Mouse (Mus musculus): Measurements from ENCODE around the gene Lgals3bp. TPM values are rescaled to one million over a fixed set of nuclear protein-coding genes. Genes with fewer than 3 reads are reported as not detected.

The Lgals3bp gene
- polyA plus RNA-seq, 1 experiment: 565 TPM

DNA sequence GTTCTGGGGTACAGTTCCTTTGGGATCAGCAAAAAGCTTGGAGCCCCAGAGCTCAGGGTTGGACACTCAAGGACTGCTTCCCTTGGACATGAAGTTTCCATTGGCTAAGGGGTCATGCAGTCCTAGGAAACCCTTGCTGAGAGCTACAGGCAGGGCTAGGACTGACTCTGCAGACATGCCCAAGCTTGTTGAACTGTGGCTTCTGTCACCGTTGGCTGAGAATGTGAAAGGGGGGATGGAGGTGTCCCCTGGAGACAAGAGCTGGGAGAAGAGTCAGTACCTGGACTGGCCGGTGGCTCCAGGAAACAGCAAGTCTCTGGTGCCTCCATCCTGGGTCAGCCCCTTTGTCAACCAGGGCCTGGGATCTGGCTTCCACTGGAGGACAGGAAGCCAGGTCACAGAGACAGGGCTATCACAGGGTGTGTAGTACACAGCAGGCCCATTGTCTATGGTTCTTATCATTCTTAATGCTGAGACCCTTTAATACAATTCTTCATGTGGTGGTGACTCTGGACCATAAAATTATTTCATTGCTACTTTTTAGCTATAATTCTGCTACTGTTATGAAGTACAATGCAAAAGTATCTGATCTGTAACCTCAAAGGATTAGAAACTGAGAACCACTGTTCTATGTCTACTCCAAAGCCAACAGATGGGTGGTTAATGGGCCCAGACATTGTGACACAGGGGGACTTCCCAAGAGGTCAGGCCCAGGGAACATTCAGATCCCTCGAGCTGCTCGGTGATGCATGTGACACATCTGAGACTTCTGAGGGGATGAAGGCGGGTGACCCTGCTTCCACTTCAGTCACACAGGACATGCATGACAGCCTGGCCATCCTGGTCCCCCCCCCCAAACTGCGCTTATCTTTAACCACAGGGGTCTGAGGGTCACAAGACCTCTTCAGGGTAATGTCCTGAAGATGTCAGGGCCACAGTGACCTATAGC is 2.3 kb upstream of the Lgals3bp start:
- no peak for TF ChIP-seq POLR2A (IDR thresholded peaks at IDR 0.05; ENCODE audit: control insufficient read depth, extremely low read depth, insufficient read depth, low read length, poor library complexity)
- TF ChIP-seq CTCF (IDR thresholded peaks at IDR 0.05; ENCODE audit: borderline replicate concordance, control insufficient read depth, extremely low read depth, insufficient read depth, low read length, poor library complexity): no peak
- no peak for DNase-seq
- H3K36me3 ChIP-seq (ENCODE audit: control insufficient read depth, insufficient read depth, low read length): peaks cover 22% of the 10 kb centered on the region
- no peaks in the 10 kb centered on the region for H3K27me3 ChIP-seq (ENCODE audit: control insufficient read depth, insufficient read depth, low read length)
- H3K4me1 ChIP-seq (replicated peaks; ENCODE audit: control insufficient read depth, insufficient read depth, low read length): peaks cover 32% of the 10 kb centered on the region
- H3K4me3 ChIP-seq (ENCODE audit: control insufficient read depth, insufficient read depth, low read length): no peak overlapping the region
- 93% methylated on average over 6 of the region's 6 CpGs for WGBS
- H3K27ac ChIP-seq (ENCODE audit: control insufficient read depth, insufficient read depth, low read length): no peak overlapping the region

DNA sequence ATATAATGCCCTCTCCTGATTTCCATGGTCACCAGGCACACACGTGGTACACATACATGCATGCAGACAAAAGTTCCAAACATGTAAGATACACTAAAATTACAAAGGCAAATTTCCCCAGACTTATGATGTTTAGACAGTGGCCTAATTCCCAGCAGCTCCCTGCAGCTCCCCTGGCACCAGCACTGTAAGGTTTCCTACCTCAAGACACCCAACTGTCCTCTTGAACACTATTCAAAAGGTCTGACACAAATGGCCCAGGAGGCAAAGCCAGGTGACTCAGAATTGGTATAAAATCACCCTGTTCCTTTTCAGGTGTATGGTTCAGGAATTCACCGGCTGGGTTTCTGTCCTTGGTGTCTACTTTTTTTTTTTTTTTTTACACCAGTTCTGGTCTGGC is 1.3 kb upstream of the Lgals3bp start:
- Histone ChIP-seq H3K4me3 (ENCODE audit: control insufficient read depth, insufficient read depth, low read length) (no peak overlapping the region), H3K4me1 (replicated peaks; ENCODE audit: control insufficient read depth, insufficient read depth, low read length) (peaks cover 36% of the 10 kb centered on the region), H3K27me3 (ENCODE audit: control insufficient read depth, insufficient read depth, low read length) (no peaks in the 10 kb centered on the region), H3K27ac (ENCODE audit: control insufficient read depth, insufficient read depth, low read length) (no peak overlapping the region), H3K36me3 (ENCODE audit: control insufficient read depth, insufficient read depth, low read length) (peaks cover 17% of the 10 kb centered on the region)
- DNase-seq: no peak
- no peak for TF ChIP-seq CTCF (IDR thresholded peaks at IDR 0.05; ENCODE audit: borderline replicate concordance, control insufficient read depth, extremely low read depth, insufficient read depth, low read length, poor library complexity)
- no peak for TF ChIP-seq POLR2A (IDR thresholded peaks at IDR 0.05; ENCODE audit: control insufficient read depth, extremely low read depth, insufficient read depth, low read length, poor library complexity)
- WGBS: 94% methylated on average over 2 of the region's 2 CpGs

DNA sequence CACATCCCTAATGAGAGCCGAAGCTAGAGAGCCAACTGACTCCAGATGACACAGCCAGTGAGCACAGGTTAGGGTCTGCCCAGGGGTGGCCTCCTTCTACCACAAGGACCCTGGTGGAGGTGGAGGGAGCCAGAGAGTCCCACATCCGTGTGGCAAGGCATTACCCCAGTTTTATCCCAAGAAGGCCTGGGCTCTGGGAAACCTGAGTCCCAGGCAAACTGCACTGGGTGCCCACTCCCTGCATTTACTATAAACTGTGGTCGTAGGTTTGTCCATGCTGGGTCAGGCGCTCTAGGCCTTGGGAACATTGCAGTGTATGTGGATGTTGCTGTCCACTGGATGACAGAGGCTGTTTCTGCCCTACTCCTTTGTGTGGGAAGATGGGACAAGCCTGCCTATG is 697 bp downstream of the Lgals3bp start:
- H3K27me3 ChIP-seq (ENCODE audit: control insufficient read depth, insufficient read depth, low read length): no peaks in the 10 kb centered on the region
- TF ChIP-seq POLR2A (IDR thresholded peaks at IDR 0.05; ENCODE audit: control insufficient read depth, extremely low read depth, insufficient read depth, low read length, poor library complexity): no peak
- TF ChIP-seq CTCF (IDR thresholded peaks at IDR 0.05; ENCODE audit: borderline replicate concordance, control insufficient read depth, extremely low read depth, insufficient read depth, low read length, poor library complexity): no peak
- DNase-seq: no peak
- peaks cover 5% of the 10 kb centered on the region for H3K36me3 ChIP-seq (ENCODE audit: control insufficient read depth, insufficient read depth, low read length)
- peak overlapping the region; percentile 60; the same call in 1 of the 2 replicates for H3K27ac ChIP-seq (ENCODE audit: control insufficient read depth, insufficient read depth, low read length)
- H3K4me3 ChIP-seq (ENCODE audit: control insufficient read depth, insufficient read depth, low read length): peak overlapping the region; percentile 56
- H3K4me1 ChIP-seq (replicated peaks; ENCODE audit: control insufficient read depth, insufficient read depth, low read length): peaks cover 44% of the 10 kb centered on the region
- 15% methylated on average over 4 of the region's 4 CpGs for WGBS

DNA sequence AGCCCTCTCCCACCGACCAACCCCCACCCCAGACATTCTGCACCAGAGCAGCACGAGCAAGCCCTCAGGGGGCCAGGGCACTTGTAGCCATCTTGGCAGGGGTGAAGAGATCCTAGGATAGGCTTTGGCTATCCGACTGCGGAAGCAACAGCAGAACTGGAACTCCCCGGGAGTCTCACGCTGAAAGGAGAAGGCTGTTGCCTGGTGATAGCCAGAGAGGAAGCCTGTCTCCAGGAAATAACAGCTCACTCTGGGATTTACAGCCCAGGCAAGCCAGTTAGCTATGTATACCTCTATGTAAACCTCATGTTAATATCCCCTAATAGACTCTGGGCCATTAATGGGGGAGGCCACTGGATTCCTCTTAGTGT is 1.3 kb downstream of the Lgals3bp start:
- TF ChIP-seq CTCF (IDR thresholded peaks at IDR 0.05; ENCODE audit: borderline replicate concordance, control insufficient read depth, extremely low read depth, insufficient read depth, low read length, poor library complexity): no peak
- TF ChIP-seq POLR2A (IDR thresholded peaks at IDR 0.05; ENCODE audit: control insufficient read depth, extremely low read depth, insufficient read depth, low read length, poor library complexity): no peak
- H3K27me3 ChIP-seq (ENCODE audit: control insufficient read depth, insufficient read depth, low read length): no peaks in the 10 kb centered on the region
- H3K27ac ChIP-seq (ENCODE audit: control insufficient read depth, insufficient read depth, low read length): peak overlapping the region; percentile 29; the same call in 1 of the 2 replicates
- no peak for DNase-seq
- peak overlapping the region; percentile 29 for H3K4me3 ChIP-seq (ENCODE audit: control insufficient read depth, insufficient read depth, low read length)
- peaks cover 10% of the 10 kb centered on the region for H3K36me3 ChIP-seq (ENCODE audit: control insufficient read depth, insufficient read depth, low read length)
- WGBS: 16% methylated on average over 6 of the region's 6 CpGs
- H3K4me1 ChIP-seq (replicated peaks; ENCODE audit: control insufficient read depth, insufficient read depth, low read length): peaks cover 44% of the 10 kb centered on the region

DNA sequence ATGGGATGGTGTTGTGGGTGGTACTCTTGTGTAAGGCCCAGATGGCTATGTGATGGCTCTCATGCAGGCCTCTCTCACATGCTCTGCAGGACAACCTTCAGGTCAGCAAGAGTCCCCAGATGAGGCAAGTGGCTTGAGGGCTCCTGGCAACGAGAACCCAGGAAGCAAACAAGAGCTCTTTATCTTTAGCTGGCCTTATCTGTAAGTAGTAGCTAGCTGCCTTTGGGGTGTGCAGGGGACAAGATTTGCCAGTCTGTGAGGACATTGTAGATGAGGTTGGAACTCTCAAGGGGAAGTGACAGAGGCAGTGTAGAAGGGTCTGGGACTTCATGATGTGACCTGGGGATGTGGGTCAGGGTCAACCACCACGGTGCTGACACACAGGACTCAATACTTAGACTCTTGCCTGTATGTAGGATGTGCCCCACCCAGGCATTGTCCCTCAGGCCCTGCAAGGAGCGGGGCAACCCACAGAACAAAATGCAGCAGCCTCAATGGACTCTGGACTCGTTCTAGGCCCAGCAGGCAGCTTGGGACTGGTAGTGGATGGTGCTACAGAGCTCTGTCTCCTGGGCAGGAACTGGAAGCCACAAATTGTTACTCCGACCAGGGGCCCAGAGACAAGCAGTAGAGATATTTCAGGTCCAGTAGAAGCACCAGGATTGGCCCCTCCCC is 1.9 kb downstream of the Lgals3bp start:
- H3K27ac ChIP-seq (ENCODE audit: control insufficient read depth, insufficient read depth, low read length): peak overlapping the region; percentile 29; the same call in 1 of the 2 replicates
- DNase-seq: no peak

DNA sequence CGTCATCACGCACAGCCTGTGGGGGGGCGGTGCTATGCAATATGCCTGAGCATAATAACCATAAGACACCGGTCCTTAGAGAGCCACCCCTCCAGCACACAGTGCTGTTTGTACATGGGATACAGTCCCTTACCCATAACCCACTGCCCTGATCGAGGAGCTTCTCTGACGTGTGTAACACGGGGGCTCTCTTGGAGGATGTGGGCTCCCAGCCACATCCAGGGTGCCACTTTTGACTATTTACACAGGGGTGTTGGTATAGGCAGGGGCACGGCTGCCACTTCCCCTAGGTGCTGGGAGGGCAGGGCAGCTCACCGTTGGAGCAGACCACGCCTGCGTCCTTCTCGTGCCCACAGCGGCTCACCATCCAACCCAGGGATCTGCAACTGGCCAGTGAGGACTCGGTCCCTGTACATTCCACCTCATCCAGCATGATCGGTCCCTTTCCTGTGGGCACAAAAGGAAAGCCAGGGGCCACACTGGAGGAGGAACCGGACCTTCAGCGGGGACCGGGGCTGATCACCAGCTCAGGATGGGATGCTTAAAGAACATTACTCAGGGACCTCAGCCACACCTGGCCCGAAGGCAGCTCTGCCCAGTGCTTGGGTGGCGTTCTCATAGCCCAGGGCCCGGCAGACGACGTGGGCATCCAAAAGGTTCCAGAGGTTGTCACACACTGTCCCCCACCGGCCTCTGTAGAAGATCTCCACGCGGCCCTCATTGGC is 3.9 kb downstream of the Lgals3bp start:
- no peak for DNase-seq
- WGBS: 79% methylated on average over 26 of the region's 26 CpGs
- peaks cover 41% of the 10 kb centered on the region for H3K4me1 ChIP-seq (replicated peaks; ENCODE audit: control insufficient read depth, insufficient read depth, low read length)
- H3K27ac ChIP-seq (ENCODE audit: control insufficient read depth, insufficient read depth, low read length): no peak overlapping the region
- TF ChIP-seq POLR2A (IDR thresholded peaks at IDR 0.05; ENCODE audit: control insufficient read depth, extremely low read depth, insufficient read depth, low read length, poor library complexity) (no peak), CTCF (IDR thresholded peaks at IDR 0.05; ENCODE audit: borderline replicate concordance, control insufficient read depth, extremely low read depth, insufficient read depth, low read length, poor library complexity) (no peak)
- peaks cover 19% of the 10 kb centered on the region for H3K36me3 ChIP-seq (ENCODE audit: control insufficient read depth, insufficient read depth, low read length)
- no peaks in the 10 kb centered on the region for H3K27me3 ChIP-seq (ENCODE audit: control insufficient read depth, insufficient read depth, low read length)
- H3K4me3 ChIP-seq (ENCODE audit: control insufficient read depth, insufficient read depth, low read length): no peak overlapping the region

More for the DNA sequence above, 1.9 kb downstream of the Lgals3bp start:
- peak overlapping the region; percentile 29 for H3K4me3 ChIP-seq (ENCODE audit: control insufficient read depth, insufficient read depth, low read length)
- H3K27me3 ChIP-seq (ENCODE audit: control insufficient read depth, insufficient read depth, low read length): no peaks in the 10 kb centered on the region
- WGBS: 47% methylated on average over 5 of the region's 5 CpGs
- no peak for TF ChIP-seq POLR2A (IDR thresholded peaks at IDR 0.05; ENCODE audit: control insufficient read depth, extremely low read depth, insufficient read depth, low read length, poor library complexity)
- no peak for TF ChIP-seq CTCF (IDR thresholded peaks at IDR 0.05; ENCODE audit: borderline replicate concordance, control insufficient read depth, extremely low read depth, insufficient read depth, low read length, poor library complexity)
- H3K4me1 ChIP-seq (replicated peaks; ENCODE audit: control insufficient read depth, insufficient read depth, low read length): peaks cover 44% of the 10 kb centered on the region
- H3K36me3 ChIP-seq (ENCODE audit: control insufficient read depth, insufficient read depth, low read length): peaks cover 10% of the 10 kb centered on the region
